Mouse (Mus musculus): ENCODE measurements at regions not wholly inside any gene's neighbourhood (a gene's known extent, or its start where the extent isn't known, plus 50 kb on each side); places are given as distances from the start of the nearest gene placed in this dataset.

GRCm38 (mm10) chr11:7531847-7532246, 318.1 kb upstream of the Igfbp3 start:
- Histone ChIP-seq H3K27me3 (ENCODE audit: insufficient read depth, low read length) (no peaks in the 10 kb centered on the region), H3K27ac (ENCODE audit: low read length) (no peak overlapping the region), H3K9ac (replicated peaks; ENCODE audit: low read length) (no peak overlapping the region), H3K4me3 (ENCODE audit: low read length) (no peak overlapping the region), H3K36me3 (ENCODE audit: insufficient read depth, low read length) (no peaks in the 10 kb centered on the region), H3K4me2 (replicated peaks; ENCODE audit: low read depth, low read length) (no peak overlapping the region), H3K9me3 (ENCODE audit: low read length) (peaks cover 8% of the 10 kb centered on the region), H3K4me1 (ENCODE audit: insufficient read depth, low read length) (no peaks in the 10 kb centered on the region; the same call in 1 of the 2 replicates)
- 62% methylated on average over 3 of the region's 3 CpGs for WGBS
- no peak for ATAC-seq (ENCODE audit: low FRiP score, low TSS enrichment)

DNA sequence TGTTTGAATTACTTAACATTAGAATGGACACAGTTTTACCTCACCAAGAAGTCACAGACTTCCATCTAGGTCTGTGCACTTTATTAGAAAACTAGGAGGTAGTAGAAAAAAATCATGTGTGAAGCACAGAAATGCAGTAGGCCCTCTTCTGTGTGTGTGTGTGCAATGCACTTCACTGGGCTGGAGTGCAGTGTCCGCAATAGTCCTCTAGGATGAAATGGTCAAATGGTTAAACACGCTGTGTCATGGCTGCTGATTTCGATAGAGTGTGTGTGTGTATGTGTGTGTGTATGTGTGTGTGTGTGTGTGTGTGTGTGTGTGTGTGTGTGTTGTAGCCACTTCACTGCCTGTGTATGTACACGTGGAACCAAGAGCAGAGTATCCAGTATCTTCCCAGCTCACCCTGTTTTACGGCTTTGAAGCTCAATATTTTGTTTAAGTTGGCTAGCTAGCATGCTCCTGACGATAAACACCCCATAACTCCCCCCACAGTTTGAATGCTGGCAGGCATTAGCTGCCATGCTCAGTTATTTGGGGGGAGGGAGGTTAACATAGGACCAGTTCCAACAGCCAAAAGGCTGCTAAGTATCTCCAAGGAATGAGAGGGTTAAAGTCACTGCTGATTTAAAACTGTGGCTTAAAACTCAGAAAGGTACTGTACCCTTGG, 316.9 kb upstream of the Igfbp3 start:
- WGBS = 57% methylated on average over 6 of the region's 6 CpGs
- Histone ChIP-seq H3K27ac (ENCODE audit: low read length) (no peak overlapping the region), H3K9me3 (ENCODE audit: low read length) (no peaks in the 10 kb centered on the region), H3K9ac (replicated peaks; ENCODE audit: low read length) (no peak overlapping the region), H3K4me3 (ENCODE audit: low read length) (no peak overlapping the region), H3K4me1 (ENCODE audit: insufficient read depth, low read length) (no peaks in the 10 kb centered on the region; the same call in 1 of the 2 replicates), H3K36me3 (ENCODE audit: insufficient read depth, low read length) (no peaks in the 10 kb centered on the region), H3K4me2 (replicated peaks; ENCODE audit: low read depth, low read length) (no peak overlapping the region), H3K27me3 (ENCODE audit: insufficient read depth, low read length) (no peaks in the 10 kb centered on the region)
- no peak for ATAC-seq (ENCODE audit: low FRiP score, low TSS enrichment)

GRCm38 (mm10) chr11:7519556-7519955, 305.8 kb upstream of the Igfbp3 start:
- Histone ChIP-seq H3K9ac (replicated peaks; ENCODE audit: low read length) (no peak overlapping the region), H3K36me3 (ENCODE audit: insufficient read depth, low read length) (no peaks in the 10 kb centered on the region), H3K27me3 (ENCODE audit: insufficient read depth, low read length) (no peaks in the 10 kb centered on the region), H3K4me1 (ENCODE audit: insufficient read depth, low read length) (no peaks in the 10 kb centered on the region), H3K27ac (ENCODE audit: low read length) (no peak overlapping the region), H3K4me3 (ENCODE audit: low read length) (no peak overlapping the region), H3K9me3 (ENCODE audit: low read length) (no peaks in the 10 kb centered on the region), H3K4me2 (replicated peaks; ENCODE audit: low read depth, low read length) (no peak overlapping the region)
- WGBS = 63% methylated on average over 2 of the region's 2 CpGs
- no peak for ATAC-seq (ENCODE audit: low FRiP score, low TSS enrichment)

GRCm38 (mm10) chr11:7508861-7509260, 295.1 kb upstream of the Igfbp3 start:
- Histone ChIP-seq H3K36me3 (ENCODE audit: insufficient read depth, low read length) (no peaks in the 10 kb centered on the region), H3K9me3 (ENCODE audit: low read length) (peaks cover 2% of the 10 kb centered on the region; the same call in 1 of the 2 replicates), H3K27ac (ENCODE audit: low read length) (no peak overlapping the region), H3K27me3 (ENCODE audit: insufficient read depth, low read length) (no peaks in the 10 kb centered on the region), H3K9ac (replicated peaks; ENCODE audit: low read length) (no peak overlapping the region), H3K4me2 (replicated peaks; ENCODE audit: low read depth, low read length) (no peak overlapping the region), H3K4me3 (ENCODE audit: low read length) (no peak overlapping the region), H3K4me1 (ENCODE audit: insufficient read depth, low read length) (peaks cover 8% of the 10 kb centered on the region)
- no peak for ATAC-seq (ENCODE audit: low FRiP score, low TSS enrichment)
- 70% methylated on average over 5 of the region's 5 CpGs for WGBS

- Histone ChIP-seq H3K27me3 (ENCODE audit: insufficient read depth, low read length) (no peaks in the 10 kb centered on the region), H3K27ac (ENCODE audit: low read length) (peak overlapping the region; percentile 50; the same call in 1 of the 2 replicates), H3K4me1 (ENCODE audit: insufficient read depth, low read length) (peaks cover 8% of the 10 kb centered on the region), H3K4me3 (ENCODE audit: low read length) (no peak overlapping the region), H3K9ac (replicated peaks; ENCODE audit: low read length) (no peak overlapping the region), H3K4me2 (replicated peaks; ENCODE audit: low read depth, low read length) (no peak overlapping the region), H3K9me3 (ENCODE audit: low read length) (peaks cover 2% of the 10 kb centered on the region; the same call in 1 of the 2 replicates), H3K36me3 (ENCODE audit: insufficient read depth, low read length) (no peaks in the 10 kb centered on the region)
- ATAC-seq (ENCODE audit: low FRiP score, low TSS enrichment) = no peak
- 20% methylated on average over 7 of the region's 7 CpGs for WGBS
These were observed 292.8 kb upstream of the Igfbp3 start for GRCm38 (mm10) chr11:7506421-7506945.

DNA sequence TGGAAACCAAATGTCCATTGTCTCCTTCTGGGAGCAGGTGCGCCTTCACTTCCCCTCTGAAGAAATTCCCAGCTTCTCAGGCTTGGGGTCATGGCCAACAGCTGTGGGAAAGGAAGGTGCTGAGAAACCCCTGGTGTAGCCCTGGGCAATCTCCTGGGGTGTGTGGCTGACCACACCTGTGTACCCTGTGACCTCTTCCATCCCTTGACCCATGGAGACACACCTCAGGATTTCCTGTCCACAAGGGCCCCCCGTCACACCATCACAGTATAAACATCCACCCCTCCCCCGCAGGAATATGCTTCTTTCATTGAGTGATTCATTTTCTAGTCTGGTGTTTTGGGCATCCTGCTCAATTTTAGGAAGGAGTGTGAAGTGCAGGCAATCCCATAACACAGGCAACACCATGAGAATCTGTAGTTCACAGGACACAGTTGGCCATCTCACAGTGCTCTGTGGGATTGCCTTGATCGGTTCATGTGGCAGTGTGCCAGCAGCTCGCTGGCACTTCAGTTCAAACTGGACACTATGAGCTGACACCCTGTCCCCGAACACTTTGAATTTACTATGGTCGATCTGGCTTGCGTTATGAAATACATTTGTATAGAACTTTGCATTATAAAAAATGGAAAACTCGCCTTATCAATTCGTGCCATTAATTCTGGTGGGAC, 291.1 kb upstream of the Igfbp3 start:
- Histone ChIP-seq H3K27ac (ENCODE audit: low read length) (0 out of 2 replicates have a peak overlapping the region, but pooled peaks have one; percentile 34), H3K9ac (replicated peaks; ENCODE audit: low read length) (no peak overlapping the region), H3K36me3 (ENCODE audit: insufficient read depth, low read length) (no peaks in the 10 kb centered on the region), H3K4me3 (ENCODE audit: low read length) (no peak overlapping the region), H3K4me1 (ENCODE audit: insufficient read depth, low read length) (peaks cover 8% of the 10 kb centered on the region), H3K4me2 (replicated peaks; ENCODE audit: low read depth, low read length) (no peak overlapping the region), H3K27me3 (ENCODE audit: insufficient read depth, low read length) (no peaks in the 10 kb centered on the region), H3K9me3 (ENCODE audit: low read length) (peaks cover 2% of the 10 kb centered on the region; the same call in 1 of the 2 replicates)
- ATAC-seq (ENCODE audit: low FRiP score, low TSS enrichment) = peak; percentile 35; the same call in 1 of the 2 replicates
- 77% methylated on average over 10 of the region's 10 CpGs for WGBS

DNA sequence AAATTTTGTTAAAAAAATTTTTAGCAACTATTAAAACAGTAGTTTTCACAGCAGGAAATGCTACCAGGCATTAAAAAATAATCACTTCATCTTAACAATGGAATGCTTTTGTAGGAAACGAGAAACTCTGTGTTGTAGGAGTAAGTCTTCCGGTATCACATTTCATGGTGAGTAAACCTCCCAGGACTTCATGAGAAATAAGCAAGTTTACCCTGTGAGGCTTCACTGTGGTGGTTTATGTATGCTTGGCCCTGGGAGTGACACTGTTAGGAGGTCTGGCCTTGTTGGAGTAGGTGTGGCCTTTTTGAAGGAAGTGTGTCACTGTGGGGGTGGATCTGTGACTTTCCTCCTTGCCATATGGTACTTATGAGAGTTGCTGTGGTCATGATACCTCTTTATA, 289.0 kb upstream of the Igfbp3 start:
- 29% methylated on average over 2 of the region's 2 CpGs for WGBS
- H3K9ac ChIP-seq (replicated peaks; ENCODE audit: low read length) = no peak overlapping the region
- ATAC-seq (ENCODE audit: low FRiP score, low TSS enrichment) = 0 out of 2 replicates have a peak, but pooled peaks have one; percentile 50
- H3K4me2 ChIP-seq (replicated peaks; ENCODE audit: low read depth, low read length) = no peak overlapping the region
- peaks cover 8% of the 10 kb centered on the region for H3K4me1 ChIP-seq (ENCODE audit: insufficient read depth, low read length)
- H3K36me3 ChIP-seq (ENCODE audit: insufficient read depth, low read length) = no peaks in the 10 kb centered on the region
- H3K9me3 ChIP-seq (ENCODE audit: low read length) = peaks cover under 1% of the 10 kb centered on the region; the same call in 1 of the 2 replicates
- H3K27ac ChIP-seq (ENCODE audit: low read length) = no peak overlapping the region
- no peak overlapping the region for H3K4me3 ChIP-seq (ENCODE audit: low read length)
- no peaks in the 10 kb centered on the region for H3K27me3 ChIP-seq (ENCODE audit: insufficient read depth, low read length)

DNA sequence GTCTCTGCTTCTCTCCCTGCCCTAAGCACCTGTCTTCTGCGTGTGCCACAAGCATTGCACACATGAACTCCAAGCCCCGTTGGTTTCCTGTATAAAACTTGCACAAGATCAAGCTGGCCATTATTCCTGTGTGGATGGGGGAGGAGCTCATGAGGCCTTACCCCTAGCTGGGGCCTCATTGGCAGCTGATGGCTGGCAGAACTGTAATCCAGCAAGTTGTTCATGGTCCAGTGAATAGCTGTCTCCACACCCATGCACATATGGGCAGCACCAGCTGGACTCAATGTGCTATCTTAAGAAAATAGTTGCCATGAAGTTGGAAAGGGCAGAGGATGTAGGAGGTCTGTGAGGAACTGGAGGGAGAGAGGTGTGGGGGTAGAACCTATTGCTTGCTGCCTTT, 288.3 kb upstream of the Igfbp3 start:
- H3K4me2 ChIP-seq (replicated peaks; ENCODE audit: low read depth, low read length) = no peak overlapping the region
- 37% methylated on average over 2 of the region's 2 CpGs for WGBS
- H3K27me3 ChIP-seq (ENCODE audit: insufficient read depth, low read length) = no peaks in the 10 kb centered on the region
- no peaks in the 10 kb centered on the region for H3K9me3 ChIP-seq (ENCODE audit: low read length)
- peaks cover 8% of the 10 kb centered on the region for H3K4me1 ChIP-seq (ENCODE audit: insufficient read depth, low read length)
- peak; percentile 88 for ATAC-seq (ENCODE audit: low FRiP score, low TSS enrichment)
- no peaks in the 10 kb centered on the region for H3K36me3 ChIP-seq (ENCODE audit: insufficient read depth, low read length)
- H3K9ac ChIP-seq (replicated peaks; ENCODE audit: low read length) = no peak overlapping the region
- peak overlapping the region; percentile 40; the same call in 1 of the 2 replicates for H3K27ac ChIP-seq (ENCODE audit: low read length)
- H3K4me3 ChIP-seq (ENCODE audit: low read length) = no peak overlapping the region

DNA sequence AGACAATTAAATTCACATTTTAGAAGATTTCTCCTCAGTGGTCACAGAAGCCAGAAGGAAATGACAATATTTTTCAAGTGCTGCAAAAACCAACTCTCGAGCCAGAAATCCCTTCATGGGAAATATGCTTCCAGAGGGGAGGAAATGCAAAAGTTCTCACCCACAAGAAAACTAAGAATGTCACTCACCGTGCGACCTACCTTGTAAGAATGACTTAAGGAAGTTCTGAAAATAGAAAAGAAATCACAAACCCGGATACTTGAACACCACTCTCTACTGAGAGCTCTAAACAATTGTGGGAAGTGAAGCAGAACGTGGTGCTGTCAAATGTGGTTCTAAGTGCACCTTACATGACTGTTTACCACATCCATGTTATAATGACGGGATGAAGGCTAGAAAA, 284.1 kb upstream of the Igfbp3 start:
- Histone ChIP-seq H3K4me2 (replicated peaks; ENCODE audit: low read depth, low read length) (no peak overlapping the region), H3K9ac (replicated peaks; ENCODE audit: low read length) (no peak overlapping the region), H3K4me3 (ENCODE audit: low read length) (no peak overlapping the region), H3K27ac (ENCODE audit: low read length) (no peak overlapping the region), H3K4me1 (ENCODE audit: insufficient read depth, low read length) (no peaks in the 10 kb centered on the region), H3K27me3 (ENCODE audit: insufficient read depth, low read length) (no peaks in the 10 kb centered on the region), H3K36me3 (ENCODE audit: insufficient read depth, low read length) (no peaks in the 10 kb centered on the region), H3K9me3 (ENCODE audit: low read length) (no peaks in the 10 kb centered on the region)
- 68% methylated on average over 6 of the region's 6 CpGs for WGBS
- no peak for ATAC-seq (ENCODE audit: low FRiP score, low TSS enrichment)
